Mouse (Mus musculus): Measurements from ENCODE around the gene Rbp7. TPM values are rescaled to one million over a fixed set of nuclear protein-coding genes. Genes with fewer than 3 reads are reported as not detected.

Gene Rbp7
- total and polyA plus RNA-seq, 2 experiments from 2014 or later = 2.2 to 64.1 TPM

DNA sequence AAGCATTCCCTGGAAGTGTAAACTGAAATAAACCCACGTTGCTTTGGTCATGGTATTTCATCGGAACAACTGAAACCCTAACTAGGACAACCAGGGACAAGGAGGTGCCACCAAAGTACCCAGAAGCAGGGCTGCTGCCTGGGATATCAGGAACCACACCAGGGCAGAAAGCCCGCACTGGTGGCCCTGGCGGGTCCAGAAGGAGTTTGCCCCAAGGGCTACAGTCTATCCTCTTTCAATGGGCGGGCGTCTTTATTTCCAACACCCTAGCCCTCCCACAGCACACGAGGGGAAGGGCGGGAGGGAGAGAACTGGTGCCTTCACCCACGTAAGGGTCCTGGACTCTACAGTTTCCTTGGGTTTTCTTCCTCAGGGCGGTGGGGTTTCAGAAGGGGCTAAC is 38.4 kb downstream of the Rbp7 start:
- Histone ChIP-seq H3K9me3 (replicated peaks; ENCODE audit: control insufficient read depth, low read length) (no peaks in the 10 kb centered on the region), H3K27ac (ENCODE audit: low read depth) (peak overlapping the region; percentile 39), H3K27me3 (ENCODE audit: control insufficient read depth, insufficient read depth, low read length) (no peaks in the 10 kb centered on the region), H3K36me3 (replicated peaks; ENCODE audit: control insufficient read depth, insufficient read depth, low read length) (0 out of 2 replicates have a peak, but pooled peaks cover 6% of the 10 kb centered on the region), H3K9ac (replicated peaks; ENCODE audit: low read depth, low read length) (no peak overlapping the region), H3K4me1 (ENCODE audit: control insufficient read depth, insufficient read depth) (peaks cover 35% of the 10 kb centered on the region), H3K4me3 (ENCODE audit: low read depth, low read length) (no peak overlapping the region), H3K4me2 (ENCODE audit: low read depth, low read length) (no peak overlapping the region)
- TF ChIP-seq CTCF (IDR thresholded peaks at IDR 0.05; ENCODE audit: low read depth) (no peak), EP300 (IDR thresholded peaks at IDR 0.05; ENCODE audit: low read depth) (no peak)
- no peak for DNase-seq (ENCODE audit: low spot score)
- WGBS = 64% methylated on average over 10 of the region's 10 CpGs
- no peak for ATAC-seq (ENCODE audit: insufficient read depth, low read depth)

- no peak for DNase-seq (ENCODE audit: low spot score)
- ATAC-seq (ENCODE audit: insufficient read depth, low read depth) = peak; percentile 19; the same call in 1 of the 2 replicates
- 23% methylated on average over 13 of the region's 13 CpGs for WGBS
- Histone ChIP-seq H3K27ac (ENCODE audit: low read depth) (peak overlapping the region; percentile 39), H3K4me1 (ENCODE audit: control insufficient read depth, insufficient read depth) (peaks cover 35% of the 10 kb centered on the region), H3K4me2 (ENCODE audit: low read depth, low read length) (peak overlapping the region; percentile 14; the same call in 1 of the 2 replicates), H3K27me3 (ENCODE audit: control insufficient read depth, insufficient read depth, low read length) (no peaks in the 10 kb centered on the region), H3K9me3 (replicated peaks; ENCODE audit: control insufficient read depth, low read length) (no peaks in the 10 kb centered on the region), H3K9ac (replicated peaks; ENCODE audit: low read depth, low read length) (no peak overlapping the region), H3K36me3 (replicated peaks; ENCODE audit: control insufficient read depth, insufficient read depth, low read length) (0 out of 2 replicates have a peak, but pooled peaks cover 6% of the 10 kb centered on the region), H3K4me3 (ENCODE audit: low read depth, low read length) (no peak overlapping the region)
- TF ChIP-seq CTCF (IDR thresholded peaks at IDR 0.05; ENCODE audit: low read depth) (no peak), EP300 (IDR thresholded peaks at IDR 0.05; ENCODE audit: low read depth) (no peak)
Measured at GRCm38 (mm10) chr4:149415651-149416169, 39.1 kb downstream of the Rbp7 start.

- Histone ChIP-seq H3K27me3 (ENCODE audit: control insufficient read depth, insufficient read depth, low read length) (no peaks in the 10 kb centered on the region), H3K4me3 (ENCODE audit: low read depth, low read length) (no peak overlapping the region), H3K4me1 (ENCODE audit: control insufficient read depth, insufficient read depth) (peaks cover 35% of the 10 kb centered on the region), H3K9ac (replicated peaks; ENCODE audit: low read depth, low read length) (no peak overlapping the region), H3K27ac (ENCODE audit: low read depth) (no peak overlapping the region), H3K4me2 (ENCODE audit: low read depth, low read length) (no peak overlapping the region), H3K36me3 (replicated peaks; ENCODE audit: control insufficient read depth, insufficient read depth, low read length) (peaks cover 15% of the 10 kb centered on the region), H3K9me3 (replicated peaks; ENCODE audit: control insufficient read depth, low read length) (no peaks in the 10 kb centered on the region)
- DNase-seq (ENCODE audit: low spot score) (no peak), ATAC-seq (ENCODE audit: insufficient read depth, low read depth) (no peak)
- 90% methylated on average over 3 of the region's 3 CpGs for WGBS
- TF ChIP-seq CTCF (IDR thresholded peaks at IDR 0.05; ENCODE audit: low read depth) (peak; percentile 27; the same call in 1 of the 2 replicates), EP300 (IDR thresholded peaks at IDR 0.05; ENCODE audit: low read depth) (no peak)
Measured at GRCm38 (mm10) chr4:149414259-149414658, 40.5 kb downstream of the Rbp7 start.

- TF ChIP-seq EP300 (IDR thresholded peaks at IDR 0.05; ENCODE audit: low read depth) (no peak), CTCF (IDR thresholded peaks at IDR 0.05; ENCODE audit: low read depth) (no peak)
- H3K27ac ChIP-seq (ENCODE audit: low read depth) = no peak overlapping the region
- WGBS = 86% methylated on average over 4 of the region's 4 CpGs
- 0 out of 2 replicates have a peak, but pooled peaks cover 4% of the 10 kb centered on the region for H3K4me1 ChIP-seq (ENCODE audit: control insufficient read depth, insufficient read depth)
- H3K36me3 ChIP-seq (replicated peaks; ENCODE audit: control insufficient read depth, insufficient read depth, low read length) = peaks cover 19% of the 10 kb centered on the region
- H3K4me3 ChIP-seq (ENCODE audit: low read depth, low read length) = no peak overlapping the region
- no peak for DNase-seq (ENCODE audit: low spot score)
- H3K27me3 ChIP-seq (ENCODE audit: control insufficient read depth, insufficient read depth, low read length) = no peaks in the 10 kb centered on the region
- H3K9ac ChIP-seq (replicated peaks; ENCODE audit: low read depth, low read length) = no peak overlapping the region
- ATAC-seq (ENCODE audit: insufficient read depth, low read depth) = no peak
- H3K4me2 ChIP-seq (ENCODE audit: low read depth, low read length) = no peak overlapping the region
- no peaks in the 10 kb centered on the region for H3K9me3 ChIP-seq (replicated peaks; ENCODE audit: control insufficient read depth, low read length)
Measured at GRCm38 (mm10) chr4:149409759-149410158, 45.0 kb downstream of the Rbp7 start.

DNA sequence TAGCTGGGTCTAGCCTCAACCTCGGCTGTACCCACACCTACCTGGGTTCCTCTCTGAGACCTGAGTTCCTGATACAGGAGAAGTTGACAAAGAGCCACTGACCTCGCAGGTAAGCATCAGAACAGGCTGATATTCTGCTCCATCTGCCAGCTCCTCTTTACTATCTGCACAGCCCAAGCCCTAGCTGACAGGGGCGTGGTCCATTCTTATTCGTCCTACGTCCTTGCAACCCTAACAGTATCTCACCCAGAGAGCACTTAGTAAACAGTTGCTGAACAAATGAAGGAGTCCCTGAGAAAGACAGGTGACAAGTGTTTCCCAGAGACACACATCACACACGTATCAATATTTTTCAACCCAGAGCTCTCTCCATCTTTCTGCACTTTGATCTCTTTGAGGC is 46.4 kb downstream of the Rbp7 start:
- H3K9ac ChIP-seq (replicated peaks; ENCODE audit: low read depth, low read length) = no peak overlapping the region
- H3K36me3 ChIP-seq (replicated peaks; ENCODE audit: control insufficient read depth, insufficient read depth, low read length) = peaks cover 19% of the 10 kb centered on the region
- no peaks in the 10 kb centered on the region for H3K9me3 ChIP-seq (replicated peaks; ENCODE audit: control insufficient read depth, low read length)
- no peak overlapping the region for H3K27ac ChIP-seq (ENCODE audit: low read depth)
- no peak overlapping the region for H3K4me2 ChIP-seq (ENCODE audit: low read depth, low read length)
- no peak overlapping the region for H3K4me3 ChIP-seq (ENCODE audit: low read depth, low read length)
- H3K4me1 ChIP-seq (ENCODE audit: control insufficient read depth, insufficient read depth) = peaks cover 13% of the 10 kb centered on the region; the same call in 1 of the 2 replicates
- TF ChIP-seq EP300 (IDR thresholded peaks at IDR 0.05; ENCODE audit: low read depth) (no peak), CTCF (IDR thresholded peaks at IDR 0.05; ENCODE audit: low read depth) (no peak)
- ATAC-seq (ENCODE audit: insufficient read depth, low read depth) (no peak), DNase-seq (ENCODE audit: low spot score) (no peak)
- 85% methylated on average over 6 of the region's 6 CpGs for WGBS
- H3K27me3 ChIP-seq (ENCODE audit: control insufficient read depth, insufficient read depth, low read length) = no peaks in the 10 kb centered on the region

DNA sequence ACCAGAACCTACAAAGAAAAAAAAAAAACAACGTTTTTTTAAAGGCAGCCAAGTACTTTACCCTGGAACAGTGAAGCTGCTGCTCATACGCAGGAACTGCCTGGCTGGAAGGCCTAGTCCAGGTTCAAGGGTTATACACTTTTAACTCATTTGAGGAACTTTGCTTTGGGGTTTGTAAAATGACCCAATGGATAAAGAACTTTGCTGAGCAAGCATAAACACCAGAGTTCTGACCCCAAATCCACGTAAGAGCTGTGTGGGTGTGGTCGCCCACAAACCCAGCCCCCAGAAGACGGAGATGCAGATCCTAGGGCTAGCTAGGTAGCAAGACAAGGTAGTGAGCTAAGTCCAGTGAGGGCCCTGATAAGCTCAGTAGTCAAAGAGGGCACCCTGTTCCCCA is 47.3 kb downstream of the Rbp7 start:
- no peak for TF ChIP-seq CTCF (IDR thresholded peaks at IDR 0.05; ENCODE audit: low read depth)
- TF ChIP-seq EP300 (IDR thresholded peaks at IDR 0.05; ENCODE audit: low read depth) = no peak
- DNase-seq (ENCODE audit: low spot score) = no peak
- Histone ChIP-seq H3K4me1 (ENCODE audit: control insufficient read depth, insufficient read depth) (peaks cover 19% of the 10 kb centered on the region; the same call in 1 of the 2 replicates), H3K4me3 (ENCODE audit: low read depth, low read length) (no peak overlapping the region), H3K36me3 (replicated peaks; ENCODE audit: control insufficient read depth, insufficient read depth, low read length) (peaks cover 17% of the 10 kb centered on the region), H3K27me3 (ENCODE audit: control insufficient read depth, insufficient read depth, low read length) (no peaks in the 10 kb centered on the region), H3K9ac (replicated peaks; ENCODE audit: low read depth, low read length) (no peak overlapping the region), H3K4me2 (ENCODE audit: low read depth, low read length) (no peak overlapping the region), H3K9me3 (replicated peaks; ENCODE audit: control insufficient read depth, low read length) (no peaks in the 10 kb centered on the region), H3K27ac (ENCODE audit: low read depth) (no peak overlapping the region)
- no peak for ATAC-seq (ENCODE audit: insufficient read depth, low read depth)
- WGBS = 77% methylated on average over 5 of the region's 5 CpGs

All from heart, postnatal 0 days (tissue).